Mouse (Mus musculus): Measurements from ENCODE around the gene Myo1e. TPM values are rescaled to one million over a fixed set of nuclear protein-coding genes. Genes with fewer than 3 reads are reported as not detected.

The Myo1e gene
- 5.0 and 6.4 TPM in 2 replicates for polyA plus RNA-seq (2012; rRNA removed)

DNA sequence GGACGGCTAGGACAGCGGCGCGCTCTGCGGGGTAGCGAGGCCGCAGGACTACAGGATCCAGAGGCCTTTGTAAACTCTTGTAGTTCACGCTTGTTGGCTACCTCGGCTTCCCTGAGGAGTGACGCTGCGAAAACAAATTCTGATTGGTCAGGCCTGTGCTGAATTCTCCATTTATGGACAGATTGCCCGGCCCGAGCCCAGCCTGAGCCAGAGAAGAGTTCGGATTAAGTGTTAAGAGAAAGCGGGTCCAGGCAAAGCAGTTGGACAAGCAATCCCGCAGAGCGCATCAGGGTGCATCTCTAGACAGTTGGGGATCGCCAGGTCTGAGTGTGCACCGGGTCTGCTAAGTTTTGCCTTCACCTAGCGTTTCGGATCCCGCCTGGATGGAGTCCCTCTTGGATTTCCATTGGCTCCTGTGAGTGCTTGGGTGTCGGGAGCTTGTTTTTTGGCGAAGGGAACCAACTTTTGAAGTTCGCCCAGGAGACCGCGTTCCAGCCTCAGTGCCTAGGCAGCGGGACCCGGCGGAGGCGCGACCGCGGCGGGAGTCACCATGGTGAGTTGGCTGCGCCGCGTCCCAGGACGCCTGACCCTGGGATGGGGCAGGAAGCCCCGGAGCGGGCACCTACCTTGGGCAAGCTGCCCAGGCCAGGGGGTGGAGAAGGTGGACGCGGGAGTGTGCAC lies at the start of gene Myo1e:
TSS of gene Myo1e (plus strand) at position 200 of the 681 bp plus-strand sequence.

DNA sequence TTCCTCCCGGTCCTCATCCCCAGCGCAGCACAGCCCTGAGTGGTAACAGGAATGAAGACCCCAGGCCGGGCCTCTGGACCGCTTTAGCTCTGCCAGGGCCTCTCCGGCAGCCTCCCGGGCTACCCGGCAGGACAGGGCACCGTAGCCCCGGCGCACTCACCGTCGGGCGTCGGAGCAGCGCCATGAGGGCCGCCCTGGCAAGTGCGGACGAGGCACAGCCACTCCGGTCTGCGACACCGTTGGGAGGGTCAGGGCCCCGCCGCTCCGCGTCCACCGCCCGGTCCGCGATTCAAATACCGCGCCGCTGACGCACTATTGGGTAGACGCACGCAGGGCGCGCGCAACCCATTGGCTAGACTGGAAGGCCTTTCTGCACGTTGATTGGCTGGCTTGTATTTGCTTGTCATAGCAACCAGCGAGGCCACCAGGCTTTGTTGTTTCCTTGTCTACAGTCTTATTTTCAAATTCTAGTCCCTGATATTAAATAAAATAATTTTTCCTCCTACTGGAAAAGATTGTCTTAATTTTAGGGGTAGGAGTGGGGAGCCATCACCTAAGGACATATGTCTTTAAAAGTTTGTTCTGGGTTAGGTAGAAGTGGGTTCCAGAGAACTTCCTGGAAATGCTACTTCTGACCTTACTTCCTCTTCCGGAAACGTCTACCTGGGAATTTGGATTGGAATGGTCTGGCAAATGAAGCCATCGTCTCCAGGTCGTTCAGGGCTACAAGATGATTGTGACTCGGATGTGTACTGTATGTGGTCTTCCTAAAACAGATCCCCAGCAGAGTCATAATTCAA lies 214.3 kb downstream of the Myo1e start, which contains the start of gene Ccnb2:
TSS of gene Ccnb2 (minus strand) at position 291 of the 800 bp plus-strand sequence.

Other genes starting within 250 kb of the Myo1e start
- gene Bnip2, start 217.9 kb upstream of the Myo1e start, polyA plus RNA-seq (2012; rRNA removed) = 5.1 and 5.5 TPM in 2 replicates
- 3.9 and 4.0 TPM in 2 replicates for gene Gtf2a2, start 194.8 kb upstream of the Myo1e start, polyA plus RNA-seq (2012; rRNA removed)
- gene Gcnt3, start 169.3 kb upstream of the Myo1e start, polyA plus RNA-seq (2012; rRNA removed) = 12.4 and 20.1 TPM in 2 replicates
- gene Fam81a, start 64.8 kb upstream of the Myo1e start, polyA plus RNA-seq (2012; rRNA removed) = 0.24 and 0.31 TPM in 2 replicates
- 3.9 and 4.7 TPM in 2 replicates for gene Ccnb2, start 214.2 kb downstream of the Myo1e start, polyA plus RNA-seq (2012; rRNA removed)

All from stomach, adult 2 months (tissue).